Mouse (Mus musculus): ENCODE measurements around the gene Cntfr.

DNA sequence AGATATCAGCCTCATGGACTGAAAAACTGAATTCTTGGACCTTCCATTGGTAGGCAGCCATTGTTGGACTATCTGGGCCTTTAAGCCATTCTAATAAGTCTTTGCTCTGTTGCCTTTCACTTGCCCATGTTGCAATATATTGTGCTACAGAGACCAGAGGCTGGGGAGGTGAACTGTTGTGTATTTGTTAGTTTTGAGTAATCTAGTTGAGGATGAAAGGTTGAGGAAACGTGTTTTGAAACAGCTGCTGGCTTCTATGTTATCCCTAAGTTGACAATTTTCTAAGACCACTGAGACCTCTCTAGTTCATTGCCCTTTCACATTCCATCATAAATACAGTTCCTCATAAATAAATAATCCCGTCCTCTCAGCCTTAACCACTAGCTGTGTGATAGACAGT lies 47.2 kb upstream of the Cntfr start:
- TF ChIP-seq CTCF (IDR thresholded peaks at IDR 0.05; ENCODE audit: low read depth) (no peak), EP300 (optimal IDR thresholded peaks at IDR 0.05) (no peak)
